Mouse (Mus musculus): ENCODE results near the gene Sema4g. TPM values are rescaled to one million over a fixed set of nuclear protein-coding genes. Genes with fewer than 3 reads are reported as not detected.

Sema4g gene
- polyA plus RNA-seq (2012; rRNA removed): 1.3 and 1.6 TPM in 2 replicates

DNA sequence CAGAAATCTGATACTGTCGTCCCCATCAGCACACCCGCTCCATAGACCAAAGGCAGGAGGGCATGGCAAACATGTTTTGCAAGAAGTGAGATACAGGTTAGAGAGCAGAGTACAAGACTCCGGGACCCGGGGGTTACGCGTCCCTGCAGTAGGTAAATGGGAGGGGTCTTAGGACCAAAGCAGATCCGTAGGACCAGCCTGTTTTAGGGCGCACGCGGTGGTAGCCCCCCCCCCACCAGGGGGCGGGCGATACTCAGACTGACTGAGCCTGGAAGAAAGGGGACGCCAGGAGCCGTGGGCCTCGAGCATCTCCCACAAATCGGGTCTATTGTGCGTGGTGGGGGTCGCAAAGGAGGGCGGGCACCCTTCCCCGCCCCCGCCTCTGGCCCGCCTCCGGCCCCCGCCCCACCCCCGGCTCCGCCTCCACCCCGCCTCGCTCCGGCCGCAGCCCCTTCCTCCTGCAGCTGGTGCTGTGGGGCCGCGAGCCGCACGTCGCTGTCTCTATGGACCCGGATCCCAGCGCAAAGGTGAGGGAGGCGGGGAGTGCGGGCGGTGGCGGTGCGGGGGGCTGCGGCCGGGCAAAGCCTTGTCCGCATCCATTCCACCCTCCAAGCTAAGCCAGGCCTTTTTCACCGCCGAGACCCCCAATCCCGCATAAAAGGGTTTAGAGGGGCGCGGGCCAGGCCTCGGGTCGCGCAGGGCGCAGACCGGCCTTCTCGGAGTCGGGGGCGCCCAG is at the start of gene Sema4g:
TSS of gene Sema4g (plus strand) at position 271 of the 736 bp plus-strand sequence.
- no peaks in the 10 kb centered on the region for H3K36me3 ChIP-seq (ENCODE audit: control insufficient read depth, insufficient read depth, low read length)
- peaks cover 7% of the 10 kb centered on the region for H3K4me1 ChIP-seq (ENCODE audit: control insufficient read depth, insufficient read depth, insufficient read length)
- TF ChIP-seq POLR2A (IDR thresholded peaks at IDR 0.05; ENCODE audit: low read depth, low read length) (no peak), CTCF (IDR thresholded peaks at IDR 0.05; ENCODE audit: extremely low read depth, insufficient read depth, insufficient read length, insufficient replicate concordance) (peak; percentile 14; the same call in 1 of the 2 replicates)
- WGBS: 2% methylated on average over 53 of the region's 58 CpGs
- no peak for DNase-seq (ENCODE audit: low read depth in 1 of 2, low spot score in 2 of 2)
- peak within 1 kb of the TSS; percentile 27; the same call in 1 of the 2 replicates for H3K4me3 ChIP-seq (ENCODE audit: extremely low read depth, insufficient read depth, insufficient read length)
- peaks cover 12% of the 10 kb centered on the region for H3K27me3 ChIP-seq (ENCODE audit: control insufficient read depth, insufficient read depth, low read length)
- H3K27ac ChIP-seq (ENCODE audit: insufficient read depth, low read length): no peak within 1 kb of the TSS

DNA sequence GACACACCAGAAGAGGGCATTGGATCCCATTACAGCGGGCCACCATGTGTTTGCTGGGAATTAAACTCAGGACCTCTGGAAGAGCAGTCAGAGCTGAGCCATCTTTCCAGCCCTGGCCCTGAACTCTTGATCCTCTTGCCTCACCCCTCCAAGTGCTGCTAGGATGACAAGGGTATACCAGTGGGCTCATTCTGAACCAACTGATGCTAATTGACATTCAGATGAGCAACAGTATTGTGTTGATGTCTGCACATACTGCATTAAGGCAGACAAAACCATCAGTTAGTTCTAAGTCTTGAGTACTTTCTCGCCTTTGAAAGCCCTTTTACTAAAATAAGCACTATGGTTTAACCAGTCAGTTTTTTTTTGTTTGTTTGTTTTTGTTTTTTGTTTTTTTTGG is 29.3 kb upstream of the Sema4g start:
- Histone ChIP-seq H3K27me3 (ENCODE audit: control insufficient read depth, insufficient read depth, low read length) (no peaks in the 10 kb centered on the region), H3K36me3 (ENCODE audit: control insufficient read depth, insufficient read depth, low read length) (peaks cover 34% of the 10 kb centered on the region), H3K4me3 (ENCODE audit: extremely low read depth, insufficient read depth, insufficient read length) (no peak overlapping the region), H3K27ac (ENCODE audit: insufficient read depth, low read length) (no peak overlapping the region), H3K4me1 (ENCODE audit: control insufficient read depth, insufficient read depth, insufficient read length) (no peaks in the 10 kb centered on the region)
- 90% methylated on average over 2 of the region's 2 CpGs for WGBS
- DNase-seq (ENCODE audit: low read depth in 1 of 2, low spot score in 2 of 2): no peak
- TF ChIP-seq POLR2A (IDR thresholded peaks at IDR 0.05; ENCODE audit: low read depth, low read length) (no peak), CTCF (IDR thresholded peaks at IDR 0.05; ENCODE audit: extremely low read depth, insufficient read depth, insufficient read length, insufficient replicate concordance) (no peak)

DNA sequence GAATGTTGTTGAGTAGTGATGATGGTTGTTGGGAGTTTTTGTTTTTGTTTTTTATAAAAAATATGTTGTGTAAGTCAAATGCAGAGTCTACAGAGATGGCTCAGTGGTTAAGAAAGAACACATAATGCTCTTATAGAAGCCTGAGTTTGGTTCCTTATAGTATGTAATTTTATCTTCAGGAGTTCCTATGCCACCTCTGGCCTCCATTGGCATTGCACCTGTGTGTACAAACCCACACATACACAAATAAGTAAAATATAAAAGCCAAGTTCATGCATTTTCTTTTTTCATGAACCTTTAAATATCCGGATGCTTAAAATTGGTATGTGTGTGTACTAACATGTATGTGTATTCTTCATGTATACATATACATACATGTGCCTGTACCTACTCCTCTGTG is 22.9 kb upstream of the Sema4g start:
- H3K4me1 ChIP-seq (ENCODE audit: control insufficient read depth, insufficient read depth, insufficient read length): no peaks in the 10 kb centered on the region

DNA sequence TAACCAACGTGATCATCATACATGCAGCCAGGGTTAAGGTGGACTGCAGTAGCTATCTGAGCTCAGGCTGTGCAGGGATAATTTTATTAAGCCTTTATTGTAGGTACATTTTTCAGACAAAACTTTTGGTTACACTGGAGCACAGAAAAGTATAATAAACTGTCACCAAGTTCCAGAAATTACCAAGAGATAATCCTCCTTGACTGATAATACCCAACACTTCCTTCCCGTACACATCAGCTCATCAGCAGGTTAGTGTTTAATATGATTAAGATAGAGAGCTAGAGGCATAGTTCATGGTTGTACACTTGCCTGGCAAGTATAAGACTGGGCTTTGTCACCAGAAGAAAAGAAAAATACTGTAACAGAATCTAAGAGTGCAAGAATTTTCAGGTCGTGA is 20.6 kb upstream of the Sema4g start:
- Histone ChIP-seq H3K4me1 (ENCODE audit: control insufficient read depth, insufficient read depth, insufficient read length) (no peaks in the 10 kb centered on the region), H3K36me3 (ENCODE audit: control insufficient read depth, insufficient read depth, low read length) (peaks cover 31% of the 10 kb centered on the region), H3K27me3 (ENCODE audit: control insufficient read depth, insufficient read depth, low read length) (no peaks in the 10 kb centered on the region), H3K27ac (ENCODE audit: insufficient read depth, low read length) (no peak overlapping the region), H3K4me3 (ENCODE audit: extremely low read depth, insufficient read depth, insufficient read length) (no peak overlapping the region)
- 90% methylated on average over 3 of the region's 3 CpGs for WGBS
- no peak for TF ChIP-seq CTCF (IDR thresholded peaks at IDR 0.05; ENCODE audit: extremely low read depth, insufficient read depth, insufficient read length, insufficient replicate concordance)
- TF ChIP-seq POLR2A (IDR thresholded peaks at IDR 0.05; ENCODE audit: low read depth, low read length): no peak
- no peak for DNase-seq (ENCODE audit: low read depth in 1 of 2, low spot score in 2 of 2)

More for the DNA sequence above, 22.9 kb upstream of the Sema4g start:
- TF ChIP-seq CTCF (IDR thresholded peaks at IDR 0.05; ENCODE audit: extremely low read depth, insufficient read depth, insufficient read length, insufficient replicate concordance): no peak
- no peak for TF ChIP-seq POLR2A (IDR thresholded peaks at IDR 0.05; ENCODE audit: low read depth, low read length)
- DNase-seq (ENCODE audit: low read depth in 1 of 2, low spot score in 2 of 2): no peak
- 100% methylated on average over 1 of the region's 1 CpGs for whole genome bisulfite sequencing
- Histone ChIP-seq H3K36me3 (ENCODE audit: control insufficient read depth, insufficient read depth, low read length) (peaks cover 30% of the 10 kb centered on the region), H3K27ac (ENCODE audit: insufficient read depth, low read length) (no peak overlapping the region), H3K4me3 (ENCODE audit: extremely low read depth, insufficient read depth, insufficient read length) (no peak overlapping the region), H3K27me3 (ENCODE audit: control insufficient read depth, insufficient read depth, low read length) (no peaks in the 10 kb centered on the region)

DNA sequence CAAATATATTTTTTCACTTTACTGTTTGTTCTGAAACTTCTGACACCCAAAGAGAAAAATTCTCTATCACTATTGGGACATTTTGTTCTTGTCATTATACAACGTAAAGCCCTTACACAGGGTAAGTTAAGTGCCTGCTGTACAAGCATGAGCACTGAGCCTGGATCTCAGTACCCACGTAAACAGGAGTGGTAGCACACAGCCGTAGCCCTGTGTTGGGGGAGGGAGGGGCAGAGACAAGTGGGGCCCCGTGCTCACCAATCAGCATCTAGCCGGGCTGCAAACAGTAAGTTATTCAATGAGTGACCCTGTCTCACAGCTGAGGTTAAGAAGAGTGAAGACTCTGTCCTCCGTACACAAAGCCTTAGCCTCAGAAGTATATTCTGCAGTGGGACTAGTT is 12.3 kb upstream of the Sema4g start:
- DNase-seq (ENCODE audit: low read depth in 1 of 2, low spot score in 2 of 2): no peak
- no peaks in the 10 kb centered on the region for H3K4me1 ChIP-seq (ENCODE audit: control insufficient read depth, insufficient read depth, insufficient read length)
- TF ChIP-seq POLR2A (IDR thresholded peaks at IDR 0.05; ENCODE audit: low read depth, low read length) (no peak), CTCF (IDR thresholded peaks at IDR 0.05; ENCODE audit: extremely low read depth, insufficient read depth, insufficient read length, insufficient replicate concordance) (no peak)
- H3K27ac ChIP-seq (ENCODE audit: insufficient read depth, low read length): no peak overlapping the region
- H3K36me3 ChIP-seq (ENCODE audit: control insufficient read depth, insufficient read depth, low read length): peaks cover 47% of the 10 kb centered on the region
- no peak overlapping the region for H3K4me3 ChIP-seq (ENCODE audit: extremely low read depth, insufficient read depth, insufficient read length)
- 90% methylated on average over 6 of the region's 6 CpGs for WGBS
- no peaks in the 10 kb centered on the region for H3K27me3 ChIP-seq (ENCODE audit: control insufficient read depth, insufficient read depth, low read length)

DNA sequence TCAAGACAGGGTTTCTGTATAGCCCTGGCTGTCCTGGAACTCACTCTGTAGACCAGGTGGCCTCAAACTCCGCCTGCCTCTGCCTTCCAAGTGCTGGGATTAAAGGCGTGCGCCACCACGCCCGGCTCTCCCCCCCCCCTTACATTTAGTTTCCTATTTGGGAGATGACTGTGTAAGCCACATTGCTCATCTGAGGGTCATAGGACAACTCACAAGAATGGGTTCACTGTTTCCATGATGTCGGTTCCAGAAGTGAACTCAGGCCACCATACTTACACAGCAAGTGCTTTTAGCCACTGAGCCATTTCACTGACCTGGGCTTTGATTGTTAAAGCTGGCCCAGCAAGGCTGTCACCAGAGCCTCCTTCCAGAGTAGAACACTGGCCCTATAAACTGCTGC is 11.8 kb upstream of the Sema4g start:
- DNase-seq (ENCODE audit: low read depth in 1 of 2, low spot score in 2 of 2): no peak
- 91% methylated on average over 6 of the region's 6 CpGs for WGBS
- Histone ChIP-seq H3K4me1 (ENCODE audit: control insufficient read depth, insufficient read depth, insufficient read length) (no peaks in the 10 kb centered on the region), H3K36me3 (ENCODE audit: control insufficient read depth, insufficient read depth, low read length) (peaks cover 49% of the 10 kb centered on the region), H3K4me3 (ENCODE audit: extremely low read depth, insufficient read depth, insufficient read length) (no peak overlapping the region), H3K27me3 (ENCODE audit: control insufficient read depth, insufficient read depth, low read length) (no peaks in the 10 kb centered on the region), H3K27ac (ENCODE audit: insufficient read depth, low read length) (no peak overlapping the region)
- no peak for TF ChIP-seq CTCF (IDR thresholded peaks at IDR 0.05; ENCODE audit: extremely low read depth, insufficient read depth, insufficient read length, insufficient replicate concordance)
- TF ChIP-seq POLR2A (IDR thresholded peaks at IDR 0.05; ENCODE audit: low read depth, low read length): no peak

- no peak for TF ChIP-seq CTCF (IDR thresholded peaks at IDR 0.05; ENCODE audit: extremely low read depth, insufficient read depth, insufficient read length, insufficient replicate concordance)
- TF ChIP-seq POLR2A (IDR thresholded peaks at IDR 0.05; ENCODE audit: low read depth, low read length): no peak
- no peaks in the 10 kb centered on the region for H3K27me3 ChIP-seq (ENCODE audit: control insufficient read depth, insufficient read depth, low read length)
- no peak overlapping the region for H3K27ac ChIP-seq (ENCODE audit: insufficient read depth, low read length)
- WGBS: 79% methylated on average over 2 of the region's 2 CpGs
- no peak overlapping the region for H3K4me3 ChIP-seq (ENCODE audit: extremely low read depth, insufficient read depth, insufficient read length)
- H3K36me3 ChIP-seq (ENCODE audit: control insufficient read depth, insufficient read depth, low read length): peaks cover 25% of the 10 kb centered on the region
- no peaks in the 10 kb centered on the region for H3K4me1 ChIP-seq (ENCODE audit: control insufficient read depth, insufficient read depth, insufficient read length)
- no peak for DNase-seq (ENCODE audit: low read depth in 1 of 2, low spot score in 2 of 2)
Measured at GRCm38 (mm10) chr19:44980787-44981186, 8.1 kb upstream of the Sema4g start.
